Mouse (Mus musculus): ENCODE data around the gene Trnp1.
"Not testable (repeated sequence)": the region's sequence is repeated elsewhere in the genome, so short reads cannot be mapped to it uniquely, and the experiment has no call there.

GRCm38 (mm10) chr4:133512511-133512910 is 14.2 kb upstream of the Trnp1 start:
- TF ChIP-seq CTCF, EP300 (IDR thresholded peaks at IDR 0.05; ENCODE audit: low read depth): not testable (repeated sequence)
